Mouse (Mus musculus) urinary bladder, postnatal 14 days (tissue): ENCODE measurements at regions not wholly inside any gene's neighbourhood (a gene's known extent, or its start where the extent isn't known, plus 50 kb on each side); places are given as distances from the start of the nearest gene placed in this dataset.

Experiments
- DNase-seq: peaks from one replicate; pipeline ENCODE4 v3.0.0; 2021; ENCODE audit warnings: low spot score

DNA sequence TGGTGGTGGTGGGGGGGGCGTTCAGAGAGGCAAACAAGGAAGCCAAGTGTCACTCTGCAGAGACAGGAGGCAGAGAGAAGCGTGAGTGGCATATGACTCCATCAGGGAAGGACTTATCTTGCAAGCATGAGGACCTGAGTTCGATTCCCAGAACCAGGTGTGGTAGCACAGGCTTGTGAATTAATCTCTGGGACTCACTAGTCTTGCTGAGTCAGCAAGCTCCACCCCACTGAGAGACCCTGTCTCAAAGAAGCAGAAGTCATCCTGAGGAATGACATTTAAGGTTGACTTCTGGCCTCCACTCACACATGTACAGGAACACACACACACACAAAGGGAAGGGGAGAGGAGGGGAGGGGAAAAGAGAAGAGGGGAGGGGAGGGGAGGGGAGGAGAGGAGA, 156.5 kb downstream of the Rplp1 start:
- no peak for DNase-seq

DNA sequence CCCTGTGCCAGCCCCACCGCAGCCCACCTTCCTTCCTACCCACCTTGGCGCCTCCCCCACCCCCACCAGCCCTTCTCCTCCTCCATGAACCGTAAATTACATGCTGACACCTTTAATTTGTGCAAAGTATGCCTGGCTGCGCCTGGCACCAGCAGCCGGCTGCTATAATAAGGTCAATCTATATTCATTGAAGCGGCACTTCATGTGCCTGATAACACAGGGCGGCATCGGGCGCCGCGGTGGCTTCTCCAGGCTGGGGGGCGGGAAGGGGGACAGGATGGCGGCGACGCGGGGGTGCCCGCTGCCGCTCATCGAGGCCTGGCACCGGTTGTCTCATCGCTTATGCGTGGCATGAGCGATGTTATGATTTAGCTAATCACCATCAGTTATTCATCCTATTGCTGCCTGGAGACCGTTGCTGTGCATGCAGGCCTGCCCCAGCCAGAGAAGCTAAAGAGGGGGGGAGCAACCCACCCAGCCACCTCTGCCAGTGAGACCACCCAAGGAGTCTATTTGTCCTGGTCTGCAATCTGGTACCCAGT, 157.5 kb downstream of the Rplp1 start:
- no peak for DNase-seq

- DNase-seq, result no peak
Measured at GRCm38 (mm10) chr9:61756224-61756800, 158.0 kb downstream of the Rplp1 start.

GRCm38 (mm10) chr9:61755311-61755710, 159.0 kb downstream of the Rplp1 start:
- DNase-seq, result no peak

- peak; percentile 34 for DNase-seq
Measured at GRCm38 (mm10) chr9:61753795-61754194, 160.5 kb downstream of the Rplp1 start.

GRCm38 (mm10) chr9:61749201-61749600, 165.1 kb downstream of the Rplp1 start:
- DNase-seq, result no peak

DNA sequence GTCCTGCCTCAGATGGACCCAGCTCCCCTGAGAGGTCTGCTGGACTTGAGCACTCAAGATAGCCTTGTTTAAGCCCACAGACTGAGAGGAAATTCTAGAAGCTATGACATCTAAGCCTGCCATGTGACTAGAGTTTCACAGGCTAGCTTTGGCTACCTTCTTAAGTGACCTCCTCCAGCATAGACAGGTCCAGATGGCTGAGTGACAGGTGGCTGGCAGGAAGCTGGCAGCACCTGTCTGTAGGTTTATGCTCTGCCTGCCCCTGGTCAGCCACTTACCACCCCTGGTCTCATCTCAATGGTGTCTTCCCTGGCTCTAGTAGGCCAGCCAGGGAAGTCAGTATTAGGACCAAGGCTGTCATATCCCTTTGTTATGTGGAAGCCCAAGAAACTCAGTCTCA, 165.9 kb downstream of the Rplp1 start:
- no peak for DNase-seq

- DNase-seq, result no peak
Measured at GRCm38 (mm10) chr9:61746401-61746800, 167.9 kb downstream of the Rplp1 start.

- DNase-seq, result no peak
Measured at GRCm38 (mm10) chr9:61745301-61745801, 169.0 kb downstream of the Rplp1 start.

DNA sequence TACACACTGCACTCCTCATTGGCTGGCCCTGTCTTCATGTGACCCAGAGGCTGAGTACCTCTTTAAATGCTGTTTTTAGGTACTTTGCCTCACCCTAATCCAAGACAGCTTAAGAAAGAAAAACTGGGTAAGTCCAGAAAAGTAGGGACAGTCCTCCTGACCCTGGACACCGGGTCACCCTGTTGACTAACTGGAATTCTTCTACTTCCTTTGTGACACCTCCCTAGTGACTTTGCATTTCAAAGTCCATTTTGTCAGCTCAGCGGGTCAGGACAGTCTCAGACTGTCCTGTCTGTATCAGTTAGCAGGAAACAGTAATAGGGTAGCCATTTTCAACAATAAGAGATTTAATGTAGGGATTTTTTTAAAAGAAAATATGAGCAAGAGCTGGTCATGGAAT, 180.8 kb downstream of the Rplp1 start:
- no peak for DNase-seq

DNA sequence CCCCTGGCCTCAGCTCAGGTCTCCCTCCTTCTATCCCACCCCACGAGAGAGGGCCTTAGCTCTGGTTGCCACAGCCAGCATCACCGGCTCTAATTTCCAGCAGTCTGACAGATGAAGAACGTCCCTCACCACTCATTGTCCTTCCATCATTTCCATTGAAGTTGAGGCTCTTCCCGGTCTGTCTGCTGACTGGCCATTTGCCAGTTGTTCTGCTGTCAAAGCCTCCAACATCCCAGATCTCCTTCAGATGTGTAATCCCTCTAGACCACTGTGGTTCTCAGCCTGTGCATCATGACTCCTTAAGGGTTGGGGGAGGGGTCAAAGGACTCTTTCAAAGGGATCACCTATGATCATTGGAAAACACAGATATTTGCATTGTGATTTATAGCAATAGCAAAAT, 181.6 kb downstream of the Rplp1 start:
- no peak for DNase-seq

- DNase-seq, result no peak
Measured at GRCm38 (mm10) chr9:61728115-61728514, 186.2 kb downstream of the Rplp1 start.

GRCm38 (mm10) chr9:61727651-61728050, 186.7 kb downstream of the Rplp1 start:
- no peak for DNase-seq

GRCm38 (mm10) chr9:61724070-61724469, 190.3 kb downstream of the Rplp1 start:
- DNase-seq, result no peak

DNA sequence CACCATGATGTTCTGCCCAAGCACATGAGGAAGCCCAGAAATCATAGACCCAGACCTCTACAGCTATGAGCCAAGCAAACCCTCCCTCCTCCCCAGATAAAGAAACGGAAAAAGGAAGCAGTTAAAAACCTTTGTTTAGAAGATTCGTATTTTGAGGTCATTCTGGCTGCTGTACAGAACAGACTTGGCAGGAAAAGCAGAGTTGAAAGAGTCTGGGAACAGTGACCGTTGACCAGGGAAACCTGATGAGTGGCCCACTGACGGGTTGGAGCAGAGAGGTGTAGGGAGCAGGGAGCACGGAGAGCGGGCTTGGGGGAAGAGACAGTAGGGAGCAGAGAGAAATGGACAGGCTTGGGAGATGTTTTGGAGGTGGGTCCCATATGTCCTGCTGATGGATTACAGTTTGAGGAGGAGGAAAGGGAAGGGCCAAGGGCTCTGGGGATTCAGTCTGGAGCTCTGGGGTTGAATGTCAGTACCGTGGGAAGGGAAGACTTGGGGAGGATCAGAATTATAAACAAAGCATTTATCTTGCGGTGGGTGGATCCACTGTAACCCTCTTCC, 191.2 kb downstream of the Rplp1 start:
- peak; percentile 35 for DNase-seq

GRCm38 (mm10) chr9:61721851-61722250, 192.5 kb downstream of the Rplp1 start:
- no peak for DNase-seq

DNA sequence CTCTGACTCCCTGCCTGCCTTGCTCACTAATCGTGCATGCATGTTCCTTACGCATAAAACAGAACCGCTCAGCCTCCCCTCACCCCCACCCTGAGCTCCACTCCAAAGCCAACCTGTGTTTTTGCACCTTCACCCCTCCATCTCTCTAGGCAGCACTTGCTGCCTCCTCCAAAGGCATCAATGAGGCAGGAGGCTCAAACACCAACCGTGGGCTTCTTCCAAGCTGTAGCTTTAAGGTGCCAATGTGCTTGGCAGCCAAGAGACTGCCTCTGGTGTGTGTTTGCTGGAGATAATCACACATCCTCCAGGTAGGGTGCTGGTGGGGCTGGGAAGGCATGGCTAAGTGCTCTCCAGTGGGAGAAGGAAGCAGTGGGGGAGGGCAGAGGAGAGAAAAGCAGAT, 193.3 kb downstream of the Rplp1 start:
- DNase-seq, result no peak

DNA sequence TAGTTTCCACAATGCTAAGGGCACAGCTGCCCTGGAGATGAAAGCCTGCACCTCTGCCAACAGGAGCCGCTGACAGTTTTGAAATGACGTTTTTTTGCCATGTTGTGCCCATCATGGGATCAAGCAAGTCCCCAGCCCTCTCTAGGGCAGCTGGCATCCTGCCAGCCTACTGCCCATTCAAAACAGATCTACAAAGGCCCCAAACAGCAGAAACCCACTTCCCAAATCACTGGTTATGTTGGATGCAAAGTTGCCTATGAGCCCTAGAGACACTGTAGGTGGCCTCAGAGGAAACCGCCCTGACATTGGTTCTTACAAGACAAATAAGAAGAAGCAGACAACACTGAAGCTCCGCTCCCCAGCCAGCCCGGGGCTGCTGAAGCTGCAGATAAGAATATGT, 194.1 kb downstream of the Rplp1 start:
- DNase-seq, result no peak

GRCm38 (mm10) chr9:61716751-61717150, 197.6 kb downstream of the Rplp1 start:
- DNase-seq, result no peak

- peak; percentile 31 for DNase-seq
Measured at GRCm38 (mm10) chr9:61714331-61715035, 199.9 kb downstream of the Rplp1 start.

- no peak for DNase-seq
Measured at GRCm38 (mm10) chr9:61713806-61714205, 200.5 kb downstream of the Rplp1 start.

- no peak for DNase-seq
Measured at GRCm38 (mm10) chr9:61711296-61711695, 203.0 kb downstream of the Rplp1 start.

DNA sequence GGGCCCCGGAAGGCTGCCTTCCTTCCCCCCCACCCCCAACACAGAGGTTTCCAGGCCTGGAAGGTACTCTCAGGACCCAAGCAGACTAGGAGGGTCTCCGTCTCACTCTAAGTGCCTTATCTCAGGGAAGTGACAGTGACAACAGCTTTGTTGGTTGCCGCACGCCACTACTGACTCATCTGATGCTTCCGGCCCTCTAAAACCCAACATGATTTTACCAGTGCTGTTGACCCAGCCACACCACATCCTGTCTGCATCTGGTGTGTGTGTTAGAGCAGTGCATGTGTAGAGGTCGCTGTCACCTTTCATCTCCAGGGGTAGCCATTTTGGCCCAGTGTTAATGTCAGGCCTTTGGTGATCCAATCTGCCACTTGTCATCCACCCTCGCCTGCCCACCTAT, 206.5 kb downstream of the Rplp1 start:
- no peak for DNase-seq
